Comparison of ENCODE assay signal across 18 mouse cellular contexts in genomic region chr4:23567827-23568226, GRCm38 (mm10).
DNase-seq lines count a peak whose midpoint lies in the region; ATAC-seq and TF ChIP-seq lines count a peak whose summit lies in the region.
"Had no signal": no experiment of that assay in that cellular context is flagged by ENCODE, and none has a peak within 500 bp of the region (broad histone marks: within the 10 kb centered on the region; RNA-seq: fewer than 3 reads in every experiment).

No protein-coding gene starts in this region.

- H3K4me1 ChIP-seq in hindbrain, embryonic 11.5 days (replicated peaks; ENCODE audit: control insufficient read depth, insufficient read depth, low read length) = no peaks in the 10 kb centered on the region
- no peaks in the 10 kb centered on the region for H3K4me1 ChIP-seq in hindbrain, embryonic 14.5 days (replicated peaks; ENCODE audit: control insufficient read depth, insufficient read depth, low read length)
- no peaks in the 10 kb centered on the region for H3K4me1 ChIP-seq in midbrain, postnatal 0 days (ENCODE audit: insufficient read depth, low read length)
- no peaks in the 10 kb centered on the region for H3K4me1 ChIP-seq in midbrain, embryonic 11.5 days (ENCODE audit: control insufficient read depth, insufficient read depth, low read length)
- H3K4me1 ChIP-seq: forebrain, embryonic 10.5 days; heart, embryonic 13.5 days; hindbrain, embryonic 13.5 days; neural tube, embryonic 12.5 days; stomach, embryonic 15.5 days had no signal

- TF ChIP-seq CTCF in midbrain, postnatal 0 days (IDR thresholded peaks at IDR 0.05) = peak; percentile 47

- H3K27ac ChIP-seq in hindbrain, embryonic 11.5 days (ENCODE audit: low read depth, low read length) = no peak overlapping the region
- no peak overlapping the region for H3K27ac ChIP-seq in hindbrain, embryonic 14.5 days
- H3K27ac ChIP-seq in midbrain, postnatal 0 days (ENCODE audit: low read depth, low read length) = no peak overlapping the region
- H3K27ac ChIP-seq in midbrain, embryonic 11.5 days (ENCODE audit: low read depth, low read length) = no peak overlapping the region
- H3K27ac ChIP-seq: forebrain, embryonic 10.5 days; heart, embryonic 13.5 days; hindbrain, embryonic 13.5 days; neural tube, embryonic 12.5 days; stomach, embryonic 15.5 days had no signal

- H3K4me2 ChIP-seq in hindbrain, embryonic 11.5 days (replicated peaks; ENCODE audit: low read depth, low read length) = no peak overlapping the region
- no peak overlapping the region for H3K4me2 ChIP-seq in hindbrain, embryonic 14.5 days (replicated peaks)
- no peak overlapping the region for H3K4me2 ChIP-seq in midbrain, postnatal 0 days (ENCODE audit: low read depth, low read length, poor library complexity, severe bottlenecking)
- H3K4me2 ChIP-seq in midbrain, embryonic 11.5 days = no peak overlapping the region
- H3K4me2 ChIP-seq: heart, embryonic 13.5 days; hindbrain, embryonic 13.5 days; liver, embryonic 11.5 days; neural tube, embryonic 12.5 days; stomach, embryonic 15.5 days had no signal

- WGBS in hindbrain, embryonic 11.5 days = 59% methylated on average over 1 of the region's 1 CpGs
- WGBS in hindbrain, embryonic 14.5 days = 42% methylated on average over 1 of the region's 1 CpGs
- WGBS in midbrain, postnatal 0 days = 33% methylated on average over 1 of the region's 1 CpGs
- 65% methylated on average over 1 of the region's 1 CpGs for WGBS in midbrain, embryonic 11.5 days

- no peaks in the 10 kb centered on the region for H3K36me3 ChIP-seq in hindbrain, embryonic 11.5 days (ENCODE audit: control insufficient read depth, insufficient read depth, low read length)
- H3K36me3 ChIP-seq in hindbrain, embryonic 14.5 days (replicated peaks; ENCODE audit: control insufficient read depth, insufficient read depth) = no peaks in the 10 kb centered on the region
- H3K36me3 ChIP-seq in midbrain, postnatal 0 days (ENCODE audit: insufficient read depth, low read length) = no peaks in the 10 kb centered on the region
- H3K36me3 ChIP-seq in midbrain, embryonic 11.5 days (ENCODE audit: control insufficient read depth, insufficient read depth, low read length) = no peaks in the 10 kb centered on the region
- H3K36me3 ChIP-seq: forebrain, embryonic 10.5 days; heart, embryonic 13.5 days; hindbrain, embryonic 13.5 days; neural tube, embryonic 12.5 days; stomach, embryonic 15.5 days had no signal

- no peaks in the 10 kb centered on the region for H3K9me3 ChIP-seq in hindbrain, embryonic 11.5 days (ENCODE audit: control insufficient read depth, low read length)
- H3K9me3 ChIP-seq in hindbrain, embryonic 14.5 days (ENCODE audit: control insufficient read depth, low read length) = peaks cover 13% of the 10 kb centered on the region; the same call in 1 of the 2 replicates
- no peaks in the 10 kb centered on the region for H3K9me3 ChIP-seq in midbrain, postnatal 0 days (ENCODE audit: low read length)
- H3K9me3 ChIP-seq in midbrain, embryonic 11.5 days (ENCODE audit: control insufficient read depth, low read length) = no peaks in the 10 kb centered on the region
- H3K9me3 ChIP-seq: hindbrain, embryonic 13.5 days; neural tube, embryonic 12.5 days; stomach, embryonic 15.5 days had no signal

- H3K9ac ChIP-seq in hindbrain, embryonic 11.5 days (ENCODE audit: low read depth, low read length) = no peak overlapping the region
- H3K9ac ChIP-seq in hindbrain, embryonic 14.5 days = no peak overlapping the region
- no peak overlapping the region for H3K9ac ChIP-seq in midbrain, postnatal 0 days (replicated peaks; ENCODE audit: low read length, poor library complexity, severe bottlenecking)
- no peak overlapping the region for H3K9ac ChIP-seq in midbrain, embryonic 11.5 days (ENCODE audit: low read length)
- H3K9ac ChIP-seq: heart, embryonic 13.5 days; hindbrain, embryonic 13.5 days; neural tube, embryonic 12.5 days; stomach, embryonic 15.5 days had no signal

- H3K4me3 ChIP-seq in hindbrain, embryonic 11.5 days (ENCODE audit: low read depth, low read length) = no peak overlapping the region
- no peak overlapping the region for H3K4me3 ChIP-seq in hindbrain, embryonic 14.5 days (replicated peaks; ENCODE audit: low read length)
- no peak overlapping the region for H3K4me3 ChIP-seq in midbrain, postnatal 0 days (ENCODE audit: low read depth, low read length)
- H3K4me3 ChIP-seq in midbrain, embryonic 11.5 days (ENCODE audit: low read depth, low read length) = no peak overlapping the region
- H3K4me3 ChIP-seq: forebrain, embryonic 10.5 days; heart, embryonic 13.5 days; hindbrain, embryonic 13.5 days; neural tube, embryonic 12.5 days; stomach, embryonic 15.5 days had no signal

- no peak for ATAC-seq in hindbrain, embryonic 11.5 days (ENCODE audit: low FRiP score)
- ATAC-seq in hindbrain, embryonic 14.5 days (ENCODE audit: low FRiP score) = no peak
- ATAC-seq in midbrain, postnatal 0 days (ENCODE audit: low FRiP score) = no peak
- ATAC-seq in midbrain, embryonic 11.5 days (ENCODE audit: low FRiP score) = no peak
- ATAC-seq: Patski had no signal

- peak; percentile 14 for DNase-seq in adrenal gland, postnatal 10 days
- DNase-seq in adrenal gland, adult 8-10 months = no peak
- peak; percentile 15 for DNase-seq in hindbrain, embryonic 11.5 days (ENCODE audit: low spot score)
- DNase-seq in hindbrain, embryonic 14.5 days (ENCODE audit: low spot score) = no peak
- DNase-seq in midbrain, postnatal 0 days (ENCODE audit: low spot score) = peak; percentile 2
- DNase-seq in midbrain, embryonic 11.5 days (ENCODE audit: low spot score, missing footprints) = no peak
- no peak for DNase-seq in ovary, postnatal 36 days (ENCODE audit: low spot score)
- no peak for DNase-seq in urinary bladder, postnatal 36 days (ENCODE audit: low spot score in 2 of 2)
- DNase-seq: cerebellum, adult 9-10 months; kidney, adult 2 months; kidney, postnatal 4 days had no signal

- no peaks in the 10 kb centered on the region for H3K27me3 ChIP-seq in hindbrain, embryonic 11.5 days (ENCODE audit: control insufficient read depth, insufficient read depth, low read length)
- no peaks in the 10 kb centered on the region for H3K27me3 ChIP-seq in hindbrain, embryonic 14.5 days (ENCODE audit: control insufficient read depth, insufficient read depth, low read length)
- no peaks in the 10 kb centered on the region for H3K27me3 ChIP-seq in midbrain, postnatal 0 days (ENCODE audit: insufficient read depth, low read length)
- H3K27me3 ChIP-seq in midbrain, embryonic 11.5 days (ENCODE audit: control insufficient read depth, insufficient read depth, low read length) = no peaks in the 10 kb centered on the region
- H3K27me3 ChIP-seq: heart, embryonic 13.5 days; hindbrain, embryonic 13.5 days; neural tube, embryonic 12.5 days; Patski; stomach, embryonic 15.5 days had no signal

Comparison
In these comparisons a context has a peak if more than half of its experiments do, and no peak if none do; other contexts are left out.
1. DNase-seq: peak in adrenal gland, postnatal 10 days (single experiment), hindbrain, embryonic 11.5 days (single experiment) and midbrain, postnatal 0 days (single experiment); none in adrenal gland, adult 8-10 months (single experiment), hindbrain, embryonic 14.5 days (single experiment), midbrain, embryonic 11.5 days (single experiment), ovary, postnatal 36 days (single experiment) and urinary bladder, postnatal 36 days (0 of 2).